Mouse (Mus musculus): Measurements from ENCODE around the gene Camta1.
A peak's percentile ranks its signal among the peaks of the same experiment; 100 is the strongest.

Camta1 gene

GRCm38 (mm10) chr4:151138135-151138534, 723.5 kb downstream of the Camta1 start:
- no peak for DNase-seq

- no peak for DNase-seq
Measured at GRCm38 (mm10) chr4:151137701-151138100, 724.0 kb downstream of the Camta1 start.

- no peak for DNase-seq
Measured at GRCm38 (mm10) chr4:151135491-151135890, 726.2 kb downstream of the Camta1 start.

GRCm38 (mm10) chr4:151133760-151134159, 727.9 kb downstream of the Camta1 start:
- DNase-seq, result no peak

- no peak for DNase-seq
Measured at GRCm38 (mm10) chr4:151132493-151132892, 729.2 kb downstream of the Camta1 start.

- DNase-seq, result no peak
Measured at GRCm38 (mm10) chr4:151130756-151131490, 730.8 kb downstream of the Camta1 start.

- DNase-seq, result no peak
Measured at GRCm38 (mm10) chr4:151129725-151130557, 731.7 kb downstream of the Camta1 start.

- DNase-seq, result peak; percentile 10
Measured at GRCm38 (mm10) chr4:151128641-151129541, 732.8 kb downstream of the Camta1 start.

- DNase-seq, result no peak
Measured at GRCm38 (mm10) chr4:151127636-151128548, 733.8 kb downstream of the Camta1 start.

- DNase-seq, result no peak
Measured at GRCm38 (mm10) chr4:151118883-151119282, 742.8 kb downstream of the Camta1 start.

GRCm38 (mm10) chr4:151114574-151114973, 747.1 kb downstream of the Camta1 start:
- no peak for DNase-seq

- DNase-seq, result no peak
Measured at GRCm38 (mm10) chr4:151111226-151111625, 750.5 kb downstream of the Camta1 start.

- DNase-seq, result no peak
Measured at GRCm38 (mm10) chr4:151108834-151109241, 752.8 kb downstream of the Camta1 start.

GRCm38 (mm10) chr4:151108028-151108771, 753.5 kb downstream of the Camta1 start:
- DNase-seq, result peak; percentile 82

- no peak for DNase-seq
Measured at GRCm38 (mm10) chr4:151107131-151108001, 754.3 kb downstream of the Camta1 start.

GRCm38 (mm10) chr4:151106468-151106867, 755.2 kb downstream of the Camta1 start:
- no peak for DNase-seq

GRCm38 (mm10) chr4:151105886-151106285, 755.8 kb downstream of the Camta1 start:
- DNase-seq, result no peak

GRCm38 (mm10) chr4:151104147-151104546, 757.5 kb downstream of the Camta1 start:
- no peak for DNase-seq

GRCm38 (mm10) chr4:151103646-151104045, 758.0 kb downstream of the Camta1 start:
- no peak for DNase-seq

GRCm38 (mm10) chr4:151097104-151097438, 764.6 kb downstream of the Camta1 start:
- no peak for DNase-seq

All from lung, postnatal 36 days (tissue).